Mouse (Mus musculus) neural tube, embryonic 13.5 days (tissue): Measurements from ENCODE around the gene Tyk2. TPM values are rescaled to one million over a fixed set of nuclear protein-coding genes. Genes with fewer than 3 reads are reported as not detected.

Experiments
- ATAC-seq: fragments of 200-750 bp; cut with Nextera tagmentation; 2 replicates; pipeline ENCODE4 v1.8.0; 2017; ENCODE audit warnings: low read depth, mild to moderate bottlenecking, moderate TSS enrichment, moderate library complexity
- H3K27ac ChIP-seq: fragments of 300-500 bp; sonication (generic); replicated peaks from 2 replicates; pipeline ENCODE4 v1.5.1; 2015; ENCODE audit warnings: moderate library complexity, mild to moderate bottlenecking, inconsistent platforms
- H3K27me3 ChIP-seq: fragments of 300-500 bp; sonication (generic); 2 replicates; pipeline ENCODE4 v1.6.1; 2015; ENCODE audit warnings: mild to moderate bottlenecking, inconsistent platforms
- H3K36me3 ChIP-seq: fragments of 300-500 bp; sonication (generic); 2 replicates; pipeline ENCODE4 v1.6.1; 2015; ENCODE audit warnings: mild to moderate bottlenecking, inconsistent platforms
- H3K4me1 ChIP-seq: fragments of 300-500 bp; sonication (generic); replicated peaks from 2 replicates; pipeline ENCODE4 v1.6.1; 2015; ENCODE audit warnings: inconsistent platforms
- H3K4me2 ChIP-seq: fragments of 300-500 bp; sonication (generic); 2 replicates; pipeline ENCODE4 v1.6.1; 2015; ENCODE audit warnings: inconsistent platforms, mild to moderate bottlenecking, moderate library complexity
- H3K4me3 ChIP-seq: fragments of 300-500 bp; sonication (generic); 2 replicates; pipeline ENCODE4 v1.5.1; 2015; ENCODE audit warnings: mild to moderate bottlenecking, inconsistent platforms
- H3K9ac ChIP-seq: fragments of 300-500 bp; sonication (generic); 2 replicates; pipeline ENCODE4 v1.6.1; 2015; ENCODE audit warnings: moderate library complexity, mild to moderate bottlenecking, inconsistent platforms
- H3K9me3 ChIP-seq: fragments of 300-500 bp; sonication (generic); 2 replicates; pipeline ENCODE4 v1.6.1; 2016; ENCODE audit warnings: inconsistent platforms
- WGBS: fragments of 180-500 bp; shearing (Covaris S2); methylation state at CpG from one replicate; pipeline ENCODE4 v1.1.7; 2015; 5-methylcytosine and 5-hydroxymethylcytosine counted together
- polyA plus RNA-seq: library from polyadenylated mRNA; unstranded; fragments of >200 nt; fragmentation: Nextera tagmentation; extraction: Ambion mirVana; gene quantifications from 2 replicates; pipeline ENCODE4 v1.2.1, GENCODE M21; 2015

Tyk2 gene
- 11.7 TPM in 2 replicates for polyA plus RNA-seq

- Histone ChIP-seq H3K4me2 (peak within 1 kb of the TSS; percentile 76), H3K9ac (peak within 1 kb of the TSS; percentile 79), H3K4me3 (peak within 1 kb of the TSS; percentile 66), H3K27ac (peak within 1 kb of the TSS; percentile 67), H3K27me3 (no peaks in the 10 kb centered on the region), H3K9me3 (no peaks in the 10 kb centered on the region), H3K36me3 (peaks cover 20% of the 10 kb centered on the region), H3K4me1 (peaks cover 7% of the 10 kb centered on the region)
- 7% methylated on average over 37 of the region's 37 CpGs for WGBS
- ATAC-seq: peak; percentile 98
These were observed at the start of gene Tyk2 for GRCm38 (mm10) chr9:21131059-21131956. Tyk2 (minus strand) TSS chr9:21131243.

- Histone ChIP-seq H3K27ac (no peak overlapping the region), H3K36me3 (no peaks in the 10 kb centered on the region), H3K9ac (no peak overlapping the region), H3K4me1 (peaks cover 20% of the 10 kb centered on the region), H3K4me3 (no peak overlapping the region), H3K9me3 (no peaks in the 10 kb centered on the region), H3K27me3 (peaks cover 42% of the 10 kb centered on the region), H3K4me2 (no peak overlapping the region)
- no peak for ATAC-seq
- WGBS: 62% methylated on average over 1 of the region's 1 CpGs
These were observed 49.8 kb upstream of the Tyk2 start for GRCm38 (mm10) chr9:21180841-21181240.

- WGBS: 67% methylated on average over 4 of the region's 4 CpGs
- Histone ChIP-seq H3K4me2 (no peak overlapping the region), H3K9me3 (no peaks in the 10 kb centered on the region), H3K4me1 (peaks cover 20% of the 10 kb centered on the region), H3K9ac (no peak overlapping the region), H3K27me3 (peaks cover 42% of the 10 kb centered on the region), H3K4me3 (no peak overlapping the region), H3K36me3 (no peaks in the 10 kb centered on the region), H3K27ac (no peak overlapping the region)
- no peak for ATAC-seq
These were observed 49.4 kb upstream of the Tyk2 start for GRCm38 (mm10) chr9:21180402-21180801.

- no peak overlapping the region for H3K4me3 ChIP-seq
- no peak overlapping the region for H3K27ac ChIP-seq
- WGBS: 81% methylated on average over 6 of the region's 6 CpGs
These were observed 41.3 kb upstream of the Tyk2 start for GRCm38 (mm10) chr9:21172364-21172763.

GRCm38 (mm10) chr9:21169157-21169556 lies 38.1 kb upstream of the Tyk2 start:
- H3K27me3 ChIP-seq: peaks cover 39% of the 10 kb centered on the region

More at GRCm38 (mm10) chr9:21172364-21172763, 41.3 kb upstream of the Tyk2 start:
- ATAC-seq: no peak
- H3K9ac ChIP-seq: no peak overlapping the region
- peaks cover 7% of the 10 kb centered on the region for H3K27me3 ChIP-seq
- H3K4me1 ChIP-seq: peaks cover 16% of the 10 kb centered on the region; the same call in 1 of the 2 replicates
- no peak overlapping the region for H3K4me2 ChIP-seq
- no peaks in the 10 kb centered on the region for H3K9me3 ChIP-seq
- H3K36me3 ChIP-seq: no peaks in the 10 kb centered on the region

GRCm38 (mm10) chr9:21168161-21169123 lies 37.4 kb upstream of the Tyk2 start:
- peaks cover 50% of the 10 kb centered on the region for H3K4me1 ChIP-seq
- peaks cover 46% of the 10 kb centered on the region for H3K27me3 ChIP-seq
- H3K4me2 ChIP-seq: peak overlapping the region; percentile 40
- peak overlapping the region; percentile 27 for H3K9ac ChIP-seq
- no peaks in the 10 kb centered on the region for H3K9me3 ChIP-seq
- H3K27ac ChIP-seq: peak overlapping the region; percentile 69
- no peaks in the 10 kb centered on the region for H3K36me3 ChIP-seq
- ATAC-seq: peak; percentile 45
- no peak overlapping the region for H3K4me3 ChIP-seq
- 11% methylated on average over 30 of the region's 30 CpGs for WGBS

More at GRCm38 (mm10) chr9:21169157-21169556, 38.1 kb upstream of the Tyk2 start:
- Histone ChIP-seq H3K4me1 (peaks cover 46% of the 10 kb centered on the region), H3K9me3 (no peaks in the 10 kb centered on the region), H3K27ac (no peak overlapping the region), H3K4me3 (no peak overlapping the region), H3K4me2 (no peak overlapping the region), H3K9ac (no peak overlapping the region), H3K36me3 (no peaks in the 10 kb centered on the region)
- 52% methylated on average over 1 of the region's 1 CpGs for WGBS
- no peak for ATAC-seq

- H3K27ac ChIP-seq: peak overlapping the region; percentile 69
- ATAC-seq: no peak
- 53% methylated on average over 10 of the region's 10 CpGs for WGBS
- peak overlapping the region; percentile 27 for H3K9ac ChIP-seq
- H3K27me3 ChIP-seq: peaks cover 56% of the 10 kb centered on the region
- peak overlapping the region; percentile 40 for H3K4me2 ChIP-seq
- no peaks in the 10 kb centered on the region for H3K9me3 ChIP-seq
- H3K4me1 ChIP-seq: peaks cover 50% of the 10 kb centered on the region
- H3K4me3 ChIP-seq: no peak overlapping the region
- H3K36me3 ChIP-seq: no peaks in the 10 kb centered on the region
These were observed 36.4 kb upstream of the Tyk2 start for GRCm38 (mm10) chr9:21167140-21168097.

GRCm38 (mm10) chr9:21166516-21166915 lies 35.5 kb upstream of the Tyk2 start:
- no peaks in the 10 kb centered on the region for H3K9me3 ChIP-seq
- H3K9ac ChIP-seq: peak overlapping the region; percentile 70; the same call in 1 of the 2 replicates
- peaks cover 65% of the 10 kb centered on the region for H3K27me3 ChIP-seq
- H3K36me3 ChIP-seq: no peaks in the 10 kb centered on the region
- WGBS: 35% methylated on average over 3 of the region's 3 CpGs
- H3K4me3 ChIP-seq: peak overlapping the region; percentile 45
- peak overlapping the region; percentile 67 for H3K4me2 ChIP-seq
- ATAC-seq: no peak
- H3K4me1 ChIP-seq: peaks cover 52% of the 10 kb centered on the region
- no peak overlapping the region for H3K27ac ChIP-seq

GRCm38 (mm10) chr9:21165952-21166451 lies 35.0 kb upstream of the Tyk2 start:
- Histone ChIP-seq H3K27me3 (peaks cover 66% of the 10 kb centered on the region), H3K4me3 (peak overlapping the region; percentile 45), H3K9ac (peak overlapping the region; percentile 70), H3K4me2 (peak overlapping the region; percentile 67), H3K36me3 (no peaks in the 10 kb centered on the region), H3K27ac (no peak overlapping the region), H3K4me1 (peaks cover 54% of the 10 kb centered on the region), H3K9me3 (no peaks in the 10 kb centered on the region)
- ATAC-seq: no peak
- WGBS: 1% methylated on average over 47 of the region's 47 CpGs

- H3K4me2 ChIP-seq: peak within 1 kb of the TSS; percentile 67
- no peak; the same call in 1 of the 2 replicates for ATAC-seq
- H3K4me3 ChIP-seq: peak within 1 kb of the TSS; percentile 45
- no peak within 1 kb of the TSS for H3K27ac ChIP-seq
- H3K36me3 ChIP-seq: no peaks in the 10 kb centered on the region
- H3K9me3 ChIP-seq: no peaks in the 10 kb centered on the region
- H3K4me1 ChIP-seq: peaks cover 57% of the 10 kb centered on the region
- H3K27me3 ChIP-seq: peaks cover 66% of the 10 kb centered on the region
- under 1% methylated on average over 83 of the region's 86 CpGs for WGBS
- peak within 1 kb of the TSS; percentile 70 for H3K9ac ChIP-seq
These were observed 34.3 kb upstream of the Tyk2 start, which contains the start of gene Pde4a for GRCm38 (mm10) chr9:21165041-21165951. Pde4a (plus strand) TSS chr9:21165714.
